Mouse (Mus musculus) forebrain, postnatal 0 days (tissue): ENCODE data around the gene Ccdc154. TPM values are rescaled to one million over a fixed set of nuclear protein-coding genes. Genes with fewer than 3 reads are reported as not detected.

Source experiments
- ATAC-seq: fragments of 200-750 bp; cut with Nextera tagmentation; 2 replicates; pipeline ENCODE4 v1.8.0; 2017; ENCODE audit warnings: mild to moderate bottlenecking, moderate library complexity
- DNase-seq: peaks from one replicate; pipeline ENCODE4 v3.0.0-alpha.2; 2015
- H3K27ac ChIP-seq: fragments of 300-500 bp; sonication (generic); 2 replicates; pipeline ENCODE4 v1.5.1; 2014; ENCODE audit warnings: low read depth, mild to moderate bottlenecking, antibody characterized with exemption, low read length, moderate library complexity, mixed read lengths
- H3K27me3 ChIP-seq: fragments of 300-500 bp; sonication (generic); 2 replicates; pipeline ENCODE4 v1.6.1; 2014; ENCODE audit warnings: mild to moderate bottlenecking, low read length, mixed read lengths; ENCODE audit not compliant: insufficient read depth
- H3K36me3 ChIP-seq: fragments of 300-500 bp; sonication (generic); 2 replicates; pipeline ENCODE4 v1.6.1; 2014; ENCODE audit warnings: mild to moderate bottlenecking, moderate library complexity; ENCODE audit not compliant: insufficient read depth
- H3K4me1 ChIP-seq: fragments of 300-500 bp; sonication (generic); 2 replicates; pipeline ENCODE4 v1.6.1; 2014; ENCODE audit warnings: antibody characterized with exemption; ENCODE audit not compliant: insufficient read depth
- H3K4me2 ChIP-seq: fragments of 300-500 bp; sonication (generic); 2 replicates; pipeline ENCODE4 v1.6.1; 2014; ENCODE audit warnings: low read depth, mild to moderate bottlenecking, moderate library complexity
- H3K4me3 ChIP-seq: fragments of 300-500 bp; sonication (generic); 2 replicates; pipeline ENCODE4 v1.5.1; 2014; ENCODE audit warnings: low read depth, low read length, mixed read lengths
- H3K9ac ChIP-seq: fragments of 300-500 bp; sonication (generic); 2 replicates; pipeline ENCODE4 v1.6.1; 2014; ENCODE audit warnings: mild to moderate bottlenecking
- H3K9me3 ChIP-seq: fragments of 300-500 bp; sonication (generic); 2 replicates; pipeline ENCODE4 v1.6.1; 2016; ENCODE audit warnings: low read length
- CTCF ChIP-seq: sonication (generic); IDR thresholded peaks from 2 replicates; pipeline ENCODE4 v1.5.1; 2016; ENCODE audit warnings: antibody characterized with exemption, control low read depth, low read depth
- WGBS: fragments of 180-500 bp; shearing (Covaris S2); extraction: QIAGEN DNeasy Blood & Tissue Kit; methylation state at CpG from one replicate; pipeline ENCODE4 v1.1.7; 2014; 5-methylcytosine and 5-hydroxymethylcytosine counted together
- polyA plus RNA-seq: library from polyadenylated mRNA; unstranded; fragments of >200 nt; fragmentation: Nextera tagmentation; extraction: Ambion mirVana; gene quantifications from 2 replicates; pipeline ENCODE4 v1.2.1, GENCODE M21; 2015
- total RNA-seq: library from RNA; depleted of rRNA; stranded (reverse); fragments of >200 nt; gene quantifications from 2 replicates; pipeline ENCODE4 v1.2.3, GENCODE M21; 2014

The Ccdc154 gene
- total and polyA plus RNA-seq, 2 experiments from 2014 or later = 0.05 TPM; not detected in 1

DNA sequence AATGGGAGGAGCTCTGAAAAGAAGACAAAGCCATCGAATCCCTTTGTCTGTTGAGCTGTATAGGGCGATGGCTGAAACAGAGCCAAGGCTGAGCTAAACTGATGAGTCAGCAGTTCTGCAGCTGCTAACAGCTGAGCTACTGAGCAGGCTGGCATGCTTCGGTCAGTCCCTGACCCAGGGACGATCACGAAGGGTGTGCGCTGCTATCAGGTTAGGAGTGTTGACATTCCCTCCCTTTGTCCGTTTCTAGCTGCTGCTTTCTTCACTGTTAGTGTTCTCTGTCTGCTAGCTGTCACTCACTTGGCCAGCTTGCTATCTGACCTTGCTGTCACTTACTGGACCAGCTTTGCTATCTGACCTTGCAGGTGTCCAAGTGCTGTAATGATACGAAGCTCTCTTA, 35.2 kb upstream of the Ccdc154 start:
- Histone ChIP-seq H3K9me3 (no peaks in the 10 kb centered on the region), H3K27ac (no peak overlapping the region), H3K27me3 (no peaks in the 10 kb centered on the region), H3K4me1 (no peaks in the 10 kb centered on the region), H3K9ac (no peak overlapping the region), H3K4me2 (no peak overlapping the region), H3K36me3 (no peaks in the 10 kb centered on the region), H3K4me3 (no peak overlapping the region)
- DNase-seq (peak; percentile 19), ATAC-seq (no peak)
- TF ChIP-seq CTCF = no peak
- WGBS = 66% methylated on average over 8 of the region's 8 CpGs

DNA sequence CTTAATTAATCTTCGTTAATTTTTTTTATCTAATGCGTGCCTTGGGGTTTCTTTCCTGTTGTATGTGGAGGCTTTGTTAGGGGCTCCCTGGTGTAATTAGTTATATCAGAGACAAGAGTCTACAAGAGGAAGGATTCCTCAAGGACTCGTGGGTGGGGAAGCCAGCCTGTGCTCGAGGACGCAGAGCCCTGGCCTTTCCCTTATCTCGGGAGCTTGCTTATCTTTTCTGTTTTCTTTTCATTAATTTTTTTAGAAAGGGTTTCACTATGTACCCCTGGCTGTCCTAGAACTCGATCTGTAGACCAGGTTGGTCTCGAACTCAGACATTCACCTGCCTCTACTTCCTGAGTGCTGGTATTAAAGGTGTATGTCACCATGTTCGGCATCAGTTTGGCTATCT, 34.6 kb upstream of the Ccdc154 start:
- WGBS = 71% methylated on average over 9 of the region's 9 CpGs
- no peak for ATAC-seq
- H3K9me3 ChIP-seq = no peaks in the 10 kb centered on the region

GRCm38 (mm10) chr17:25130060-25130459, 32.2 kb upstream of the Ccdc154 start:
- ATAC-seq (no peak), DNase-seq (no peak)
- peaks cover 9% of the 10 kb centered on the region; the same call in 1 of the 2 replicates for H3K4me1 ChIP-seq
- H3K27ac ChIP-seq = no peak overlapping the region
- no peak for TF ChIP-seq CTCF
- no peaks in the 10 kb centered on the region for H3K27me3 ChIP-seq
- H3K4me2 ChIP-seq = no peak overlapping the region
- 91% methylated on average over 1 of the region's 1 CpGs for WGBS
- H3K9ac ChIP-seq = no peak overlapping the region
- H3K4me3 ChIP-seq = no peak overlapping the region
- H3K9me3 ChIP-seq = no peaks in the 10 kb centered on the region
- H3K36me3 ChIP-seq = no peaks in the 10 kb centered on the region

More for the DNA sequence above, 34.6 kb upstream of the Ccdc154 start:
- no peak for DNase-seq
- Histone ChIP-seq H3K27ac (no peak overlapping the region), H3K9ac (no peak overlapping the region), H3K4me1 (no peaks in the 10 kb centered on the region), H3K36me3 (no peaks in the 10 kb centered on the region), H3K27me3 (no peaks in the 10 kb centered on the region), H3K4me3 (no peak overlapping the region), H3K4me2 (no peak overlapping the region)
- TF ChIP-seq CTCF = no peak

DNA sequence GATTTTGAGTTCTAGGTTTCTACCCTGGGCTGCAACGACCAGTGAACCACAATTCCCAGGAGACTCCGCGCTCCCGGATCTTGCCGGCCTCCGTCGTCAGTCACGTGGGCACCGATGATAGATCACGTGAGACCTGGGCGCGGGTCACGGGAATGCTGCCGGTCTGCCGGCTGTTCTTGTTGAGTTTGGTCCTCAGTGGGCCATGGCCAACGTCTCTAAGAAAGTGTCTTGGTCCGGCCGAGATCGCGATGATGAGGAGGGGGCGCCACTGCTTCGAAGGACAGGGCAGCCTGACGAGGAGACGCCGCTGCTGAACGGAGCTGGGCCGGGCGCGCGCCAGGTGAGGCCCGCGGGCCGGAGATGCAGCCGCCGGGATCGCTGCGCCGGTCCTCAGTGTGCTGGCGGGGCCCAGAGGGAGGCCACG, 29.0 kb upstream of the Ccdc154 start, which contains the start of gene Clcn7:
Gene Clcn7 (plus strand): TSS at position 117 of the 424 bp plus-strand sequence.
- Histone ChIP-seq H3K9me3 (no peaks in the 10 kb centered on the region), H3K9ac (peak within 1 kb of the TSS; percentile 81), H3K27me3 (no peaks in the 10 kb centered on the region), H3K27ac (peak within 1 kb of the TSS; percentile 73), H3K36me3 (peaks cover 9% of the 10 kb centered on the region; the same call in 1 of the 2 replicates), H3K4me2 (peak within 1 kb of the TSS; percentile 72), H3K4me3 (peak within 1 kb of the TSS; percentile 95), H3K4me1 (peaks cover 9% of the 10 kb centered on the region; the same call in 1 of the 2 replicates)
- ATAC-seq (peak; percentile 98), DNase-seq (peak; percentile 93)
- 0% methylated on average over 40 of the region's 40 CpGs for WGBS
- no peak for TF ChIP-seq CTCF

GRCm38 (mm10) chr17:25135622-25136021, 26.6 kb upstream of the Ccdc154 start:
- Histone ChIP-seq H3K9ac (no peak overlapping the region), H3K27ac (no peak overlapping the region), H3K36me3 (peaks cover 9% of the 10 kb centered on the region; the same call in 1 of the 2 replicates), H3K4me3 (no peak overlapping the region), H3K9me3 (no peaks in the 10 kb centered on the region), H3K27me3 (no peaks in the 10 kb centered on the region), H3K4me2 (no peak overlapping the region), H3K4me1 (peaks cover 9% of the 10 kb centered on the region; the same call in 1 of the 2 replicates)
- TF ChIP-seq CTCF = no peak
- DNase-seq (no peak), ATAC-seq (no peak)
- 86% methylated on average over 6 of the region's 6 CpGs for WGBS

DNA sequence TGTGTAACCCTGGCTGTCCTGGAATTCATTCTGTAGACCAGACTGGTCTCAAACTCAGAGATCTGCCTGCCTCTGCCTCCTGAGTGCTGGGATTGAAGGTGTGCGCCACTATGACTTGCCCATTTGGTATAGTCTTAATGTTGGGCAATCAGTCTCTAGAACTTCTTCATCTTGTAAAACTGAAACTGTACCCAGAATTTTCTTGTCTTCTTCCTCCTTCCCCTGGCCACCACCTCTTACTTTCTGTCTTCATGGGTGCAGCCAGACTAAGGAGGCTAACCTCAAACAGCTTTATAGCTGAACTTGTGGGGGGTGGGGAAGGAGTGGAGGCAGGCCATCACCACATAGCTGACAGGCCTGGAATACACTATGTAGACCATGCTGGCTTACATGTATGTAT, 23.5 kb upstream of the Ccdc154 start:
- WGBS = 94% methylated on average over 1 of the region's 1 CpGs
- Histone ChIP-seq H3K27ac (no peak overlapping the region), H3K4me2 (no peak overlapping the region), H3K4me3 (no peak overlapping the region), H3K27me3 (no peaks in the 10 kb centered on the region), H3K9me3 (no peaks in the 10 kb centered on the region), H3K36me3 (peaks cover 9% of the 10 kb centered on the region; the same call in 1 of the 2 replicates), H3K4me1 (peaks cover 9% of the 10 kb centered on the region; the same call in 1 of the 2 replicates), H3K9ac (no peak overlapping the region)
- no peak for DNase-seq
- ATAC-seq = no peak
- TF ChIP-seq CTCF = no peak

DNA sequence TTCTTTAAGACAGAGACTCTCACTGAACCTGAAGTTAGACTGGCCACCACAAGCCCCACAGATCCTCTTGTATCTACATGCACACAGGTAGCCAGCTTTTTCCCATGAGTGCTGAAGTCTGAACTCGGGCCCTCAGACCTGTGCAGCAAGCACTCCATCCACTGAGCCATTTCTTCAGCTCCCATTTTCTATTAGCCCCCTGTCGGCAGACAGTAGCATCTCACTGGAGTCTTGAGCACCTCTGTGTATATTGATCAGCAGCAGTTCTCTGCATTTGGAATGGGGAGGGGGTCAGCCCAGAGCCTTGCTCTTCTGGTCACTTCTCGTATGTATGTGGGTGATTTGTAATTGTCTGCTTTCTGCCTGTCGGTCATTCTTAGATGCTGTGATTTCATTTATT, 22.3 kb upstream of the Ccdc154 start:
- Histone ChIP-seq H3K27ac (no peak overlapping the region), H3K4me2 (no peak overlapping the region), H3K36me3 (peaks cover 18% of the 10 kb centered on the region), H3K27me3 (no peaks in the 10 kb centered on the region), H3K4me3 (no peak overlapping the region), H3K9ac (no peak overlapping the region), H3K9me3 (no peaks in the 10 kb centered on the region), H3K4me1 (no peaks in the 10 kb centered on the region)
- ATAC-seq (no peak), DNase-seq (no peak)
- WGBS = 74% methylated on average over 4 of the region's 4 CpGs
- TF ChIP-seq CTCF = peak; percentile 53
